Mouse (Mus musculus) kidney, postnatal 4 days (tissue): ENCODE measurements around the gene Otud7a.
"Not testable (repeated sequence)": the region's sequence is repeated elsewhere in the genome, so short reads cannot be mapped to it uniquely, and the experiment has no call there.

Source experiments
- DNase-seq, 2 experiments: peaks; one replicate each; pipeline ENCODE4 v3.0.0; 2021; ENCODE audit warnings: mixed read lengths in 2 of 2

Gene Otud7a

DNA sequence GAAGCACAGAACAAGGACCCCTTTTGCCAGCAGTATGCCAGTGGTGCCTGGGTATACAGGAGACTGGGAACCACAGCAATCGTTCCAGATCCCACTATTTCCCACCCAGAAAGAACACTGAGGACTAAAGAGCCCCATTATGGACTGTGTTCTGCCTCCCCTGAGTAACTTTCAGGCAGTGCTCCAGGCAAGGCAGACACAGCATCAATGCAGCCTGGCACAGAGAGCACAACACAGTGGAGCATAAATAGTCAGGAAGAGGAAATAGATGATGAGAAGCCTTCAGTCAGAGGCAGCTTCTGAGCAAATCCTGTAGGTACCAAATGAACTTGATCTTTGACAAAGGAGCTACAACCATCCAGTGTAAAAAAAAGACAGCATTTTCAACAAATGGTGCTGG lies 115.1 kb downstream of the Otud7a start:
- no peak for DNase-seq

DNA sequence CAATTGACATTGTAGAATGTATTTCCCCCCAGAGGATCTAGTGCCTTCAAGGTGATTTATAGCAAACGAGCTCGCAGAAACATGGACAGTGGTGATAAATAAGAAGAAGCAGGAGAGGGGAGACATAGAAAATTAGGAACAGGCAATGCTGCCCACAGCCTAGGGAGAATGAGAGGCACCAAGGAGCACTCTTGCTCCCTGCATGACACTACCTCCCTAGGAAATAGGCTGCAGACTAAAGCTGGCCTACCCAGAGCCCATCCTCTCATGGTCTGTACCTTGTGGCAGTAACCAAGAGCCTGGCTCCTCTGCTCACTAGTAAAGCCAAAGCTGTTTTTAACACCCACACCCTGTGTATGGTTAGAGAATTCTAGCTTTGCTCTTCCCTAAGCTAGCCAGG lies 138.8 kb downstream of the Otud7a start:
- DNase-seq: no peak

DNA sequence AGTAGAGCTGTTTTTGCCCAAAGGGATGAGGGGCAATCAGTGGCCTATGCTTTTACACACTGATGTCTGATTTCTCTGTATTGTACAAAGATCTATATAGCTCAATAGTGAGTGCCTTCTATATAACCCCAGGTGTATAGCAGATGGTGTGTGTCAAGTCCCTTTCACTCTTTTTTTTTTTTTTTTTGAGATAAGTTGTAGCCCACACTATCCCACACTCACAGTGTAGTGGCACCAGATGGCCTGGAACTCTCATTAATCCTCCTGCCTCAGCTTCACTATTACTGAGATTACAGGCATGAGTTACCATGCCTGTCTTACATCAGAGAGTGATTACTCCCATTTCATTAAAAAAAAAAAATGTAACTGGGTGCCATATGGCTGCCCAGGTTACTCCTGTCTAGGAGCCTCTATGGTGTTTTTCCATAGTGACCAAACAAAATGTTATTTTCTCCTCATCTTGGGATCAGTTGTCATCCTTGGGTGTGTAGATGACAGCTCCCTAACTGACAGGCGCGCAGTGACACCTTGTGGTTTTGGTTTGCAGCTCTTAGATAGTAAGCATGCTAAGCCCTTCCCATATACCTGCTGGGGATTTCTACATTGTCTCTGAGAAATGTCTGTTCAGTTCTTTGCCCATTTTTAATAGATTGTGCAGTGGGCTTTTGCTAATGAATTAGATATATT lies 141.8 kb downstream of the Otud7a start:
- DNase-seq: no peak

DNA sequence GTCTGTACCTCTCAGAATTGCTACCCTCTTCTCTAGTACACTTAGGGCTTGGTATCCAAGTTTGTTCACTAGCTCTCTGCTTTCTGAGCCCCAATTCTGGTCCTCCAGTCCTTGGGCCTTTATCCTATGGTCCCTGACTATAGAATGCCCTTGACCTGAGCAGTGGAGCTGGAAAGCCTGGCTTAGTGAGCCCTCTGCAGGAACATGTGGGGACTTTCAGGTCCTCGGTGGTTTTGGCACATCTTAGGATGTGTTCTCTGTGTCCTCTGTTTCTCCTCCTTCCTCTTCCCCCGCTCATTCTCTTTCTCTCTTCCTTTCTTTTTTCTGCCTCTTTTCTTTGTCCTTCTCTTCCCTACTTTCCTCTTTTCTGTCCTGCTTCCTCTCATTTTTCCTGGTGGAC lies 145.8 kb downstream of the Otud7a start:
- DNase-seq: no peak

DNA sequence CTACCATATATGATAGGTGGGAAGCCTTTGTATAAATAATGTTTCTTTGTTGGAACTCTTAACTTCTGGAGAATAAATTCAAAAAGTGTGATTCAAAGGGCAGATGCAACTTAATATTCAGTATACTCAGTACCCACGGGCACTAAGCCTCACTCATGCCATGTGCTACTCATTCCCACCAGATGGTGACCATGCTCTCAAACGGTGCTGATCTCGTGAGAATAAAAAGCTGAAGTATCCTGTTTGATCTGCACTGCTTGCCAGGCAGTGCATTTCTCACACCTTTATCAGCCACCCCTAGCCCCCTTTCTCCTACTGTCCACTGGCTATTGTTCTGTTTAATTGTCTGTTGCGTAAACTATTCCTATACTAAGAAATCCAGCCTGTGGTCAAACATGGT lies 146.8 kb downstream of the Otud7a start:
- DNase-seq: no peak

DNA sequence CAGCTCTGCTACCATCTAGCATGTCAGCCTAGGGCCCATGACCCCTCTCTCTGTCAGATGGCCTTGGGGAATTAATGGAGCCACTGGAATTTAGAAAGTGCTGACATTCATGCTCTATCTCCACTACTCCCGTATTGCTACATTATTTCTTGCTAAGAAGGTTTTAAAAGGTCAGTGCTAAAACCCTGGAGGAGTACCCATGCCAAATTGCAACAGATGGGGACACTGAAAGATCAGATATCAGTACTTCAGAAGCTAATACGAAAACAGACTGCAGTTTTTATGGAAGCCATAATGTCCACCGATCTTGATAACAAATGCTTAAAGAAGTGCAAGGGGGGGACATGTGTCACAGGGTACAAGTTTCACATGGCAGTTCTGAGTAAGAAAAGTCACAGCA lies 147.5 kb downstream of the Otud7a start:
- no peak for DNase-seq

DNA sequence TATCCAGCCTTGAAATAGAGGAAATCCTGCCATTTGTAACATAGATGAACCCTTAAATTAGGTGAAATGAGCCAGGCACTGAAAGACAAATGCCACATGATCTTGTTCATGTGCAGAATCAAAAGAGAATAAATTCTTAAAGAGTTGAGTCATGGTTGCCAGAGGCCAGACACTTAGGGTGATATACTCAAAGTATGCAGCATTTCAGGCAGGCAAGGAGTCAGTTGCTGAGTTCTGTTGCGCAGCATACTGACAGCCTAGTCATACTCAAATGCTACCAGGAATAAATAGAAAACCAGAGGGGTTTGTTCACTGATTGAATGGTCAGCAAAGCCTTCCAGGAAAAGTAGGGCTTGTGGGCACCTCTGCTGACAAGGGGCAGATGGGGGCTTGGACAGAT lies 160.3 kb downstream of the Otud7a start:
- DNase-seq: no peak

DNA sequence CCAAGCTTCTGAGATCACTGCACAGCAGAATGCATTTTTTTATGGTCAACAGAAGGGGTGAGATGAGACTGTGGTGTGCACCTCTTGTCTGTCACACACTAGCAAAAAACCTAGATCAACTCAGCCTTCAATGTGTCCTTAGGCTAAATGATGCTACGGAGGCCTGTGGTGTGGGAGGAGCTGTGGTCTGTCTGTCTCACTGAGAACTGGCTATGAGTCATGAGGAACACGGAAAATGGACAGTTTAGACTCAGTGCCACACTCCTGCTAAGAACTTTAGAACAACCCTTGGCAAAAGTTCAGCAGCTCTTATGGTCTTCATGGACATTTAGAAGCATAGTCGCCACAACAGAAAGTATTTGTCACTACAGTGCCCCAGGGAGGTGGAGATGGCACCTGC lies 172.5 kb downstream of the Otud7a start:
- no peak for DNase-seq

DNA sequence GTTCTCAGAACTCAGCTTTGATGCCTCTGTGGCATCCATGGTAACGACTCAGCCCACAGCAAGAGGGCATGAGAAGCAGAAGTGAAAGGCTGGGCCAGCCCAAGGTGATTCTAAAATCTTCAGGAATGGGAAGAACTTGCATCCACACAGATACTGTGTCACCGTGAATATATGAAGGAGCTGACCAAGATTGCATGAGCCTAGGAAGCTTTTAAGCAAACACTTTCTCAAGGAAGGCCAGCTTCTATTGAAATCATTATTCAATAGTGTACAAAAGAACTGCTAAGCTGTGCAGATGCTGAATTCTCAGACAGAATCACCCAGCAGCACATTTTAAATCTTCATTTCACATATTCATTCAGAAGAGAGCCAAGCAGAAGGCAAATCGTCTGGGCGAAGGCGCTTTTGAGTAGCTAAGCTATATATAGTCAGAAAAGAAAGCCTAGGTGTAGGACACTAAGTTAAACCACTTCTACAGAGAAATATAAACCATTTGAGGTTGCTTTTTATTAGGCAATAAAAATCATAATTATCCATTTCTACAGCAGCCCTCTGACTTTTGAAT lies 176.3 kb downstream of the Otud7a start:
- DNase-seq: no peak

DNA sequence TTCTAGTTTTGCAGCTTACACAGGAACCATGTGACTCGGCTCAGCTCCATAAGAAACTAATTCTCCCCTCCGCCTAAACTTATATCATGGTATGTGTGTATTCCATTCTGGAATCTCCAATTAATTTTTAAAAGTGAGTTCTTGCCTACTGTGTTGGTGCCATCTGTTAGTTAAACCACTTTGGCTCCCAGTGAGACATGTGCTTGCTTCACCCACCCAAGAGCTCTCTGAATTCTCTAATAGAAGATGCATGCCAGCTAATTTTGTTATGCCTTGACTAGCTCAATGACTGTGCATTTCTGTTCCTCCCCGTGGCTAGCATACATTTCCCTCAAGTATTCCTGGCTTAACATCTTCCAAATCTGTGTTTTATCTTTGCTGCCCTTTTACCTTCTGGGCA lies 193.1 kb downstream of the Otud7a start:
- DNase-seq: no peak

DNA sequence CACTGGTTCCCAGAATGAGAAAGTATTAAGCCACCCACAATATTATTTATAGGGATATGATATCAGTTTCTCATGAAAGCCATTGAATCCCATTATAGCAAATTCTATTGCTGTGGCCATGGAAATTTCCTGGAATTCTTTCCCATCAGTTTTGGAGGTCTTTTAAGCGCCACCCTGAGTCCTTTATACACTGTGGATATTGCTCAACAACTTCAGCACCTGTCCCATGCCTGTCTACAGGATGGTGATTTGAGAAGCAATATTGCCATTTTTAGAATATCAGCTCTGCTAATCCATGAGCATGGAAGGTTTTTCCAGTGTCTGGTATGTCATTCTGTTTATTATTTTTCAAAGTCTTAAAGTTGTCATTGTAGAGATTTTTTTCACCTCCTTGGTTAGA lies 199.5 kb downstream of the Otud7a start:
- DNase-seq: no peak

DNA sequence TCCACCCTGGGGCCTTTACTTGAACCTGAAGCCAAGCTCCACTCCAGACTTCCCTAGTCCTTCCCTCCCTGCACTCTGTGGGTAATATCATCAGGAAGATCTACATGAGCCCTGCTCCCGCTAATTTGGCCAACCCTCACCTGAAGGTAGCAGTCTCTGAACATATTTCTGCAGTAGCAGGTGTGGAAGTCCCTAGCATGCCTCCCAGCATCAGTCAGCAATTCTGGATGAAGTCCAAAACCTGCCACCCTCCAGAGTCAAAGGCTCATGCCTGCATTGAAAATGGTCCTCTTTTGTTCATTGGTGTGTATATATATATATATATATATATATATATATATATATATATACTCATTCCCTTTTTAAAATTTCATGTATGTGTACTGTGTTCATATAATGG lies 202.6 kb downstream of the Otud7a start:
- no peak for DNase-seq

DNA sequence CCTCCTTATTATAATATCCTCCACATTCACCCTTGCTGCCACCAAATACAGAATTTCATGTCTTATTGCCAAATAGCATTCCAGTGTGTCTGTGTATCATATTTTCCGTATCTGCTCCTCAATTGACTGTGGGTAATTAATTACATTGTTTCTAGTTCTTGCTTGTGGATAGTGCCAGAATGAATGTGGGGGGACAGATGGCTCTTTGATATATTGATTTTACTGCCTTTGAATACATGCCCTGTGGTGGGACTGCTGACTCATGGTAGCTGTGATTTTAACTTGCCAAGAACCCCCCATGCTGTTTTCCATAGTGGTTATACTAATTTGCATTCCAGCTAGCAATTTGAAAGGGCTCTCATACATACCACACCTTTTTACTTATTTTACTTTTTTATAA lies 215.7 kb downstream of the Otud7a start:
- DNase-seq: no peak

DNA sequence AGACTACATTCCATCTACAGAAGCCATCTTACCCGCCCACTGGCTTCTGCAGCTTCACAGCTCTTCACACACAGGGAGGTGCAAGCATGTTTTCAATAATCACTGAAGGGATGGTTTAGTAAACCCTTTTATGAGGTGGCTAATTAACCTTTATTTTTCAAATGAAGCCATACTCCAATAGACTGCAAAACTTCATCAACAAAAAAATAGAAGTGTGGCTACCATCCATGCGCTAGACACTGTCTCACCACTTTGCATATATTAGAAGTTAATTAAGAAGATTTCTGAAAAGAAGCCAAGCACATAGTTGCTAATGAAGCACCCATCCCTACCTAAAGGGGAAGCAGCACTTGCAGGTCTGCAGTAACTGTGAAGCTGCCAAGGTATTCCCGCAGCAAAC lies 218.2 kb downstream of the Otud7a start:
- no peak for DNase-seq

DNA sequence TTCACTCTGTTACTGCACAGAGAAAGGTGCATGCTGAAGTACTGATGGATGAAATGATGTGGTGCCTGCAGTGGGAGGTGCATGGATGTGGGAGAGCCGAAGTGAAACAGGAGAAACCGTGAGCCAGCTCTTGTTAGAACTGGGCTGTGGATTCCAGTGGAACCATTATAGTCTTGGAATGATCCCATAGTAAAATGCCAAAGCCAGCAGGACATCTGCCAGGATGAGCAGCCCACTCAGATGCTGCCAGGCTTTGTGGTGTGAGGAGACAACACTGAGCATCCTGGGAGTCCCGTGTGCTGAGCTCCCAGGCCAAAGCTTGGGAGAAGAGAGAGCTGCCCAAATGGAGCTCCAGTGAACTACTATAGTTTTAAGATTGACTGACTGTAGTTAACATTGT lies 220.9 kb downstream of the Otud7a start:
- DNase-seq: no peak

DNA sequence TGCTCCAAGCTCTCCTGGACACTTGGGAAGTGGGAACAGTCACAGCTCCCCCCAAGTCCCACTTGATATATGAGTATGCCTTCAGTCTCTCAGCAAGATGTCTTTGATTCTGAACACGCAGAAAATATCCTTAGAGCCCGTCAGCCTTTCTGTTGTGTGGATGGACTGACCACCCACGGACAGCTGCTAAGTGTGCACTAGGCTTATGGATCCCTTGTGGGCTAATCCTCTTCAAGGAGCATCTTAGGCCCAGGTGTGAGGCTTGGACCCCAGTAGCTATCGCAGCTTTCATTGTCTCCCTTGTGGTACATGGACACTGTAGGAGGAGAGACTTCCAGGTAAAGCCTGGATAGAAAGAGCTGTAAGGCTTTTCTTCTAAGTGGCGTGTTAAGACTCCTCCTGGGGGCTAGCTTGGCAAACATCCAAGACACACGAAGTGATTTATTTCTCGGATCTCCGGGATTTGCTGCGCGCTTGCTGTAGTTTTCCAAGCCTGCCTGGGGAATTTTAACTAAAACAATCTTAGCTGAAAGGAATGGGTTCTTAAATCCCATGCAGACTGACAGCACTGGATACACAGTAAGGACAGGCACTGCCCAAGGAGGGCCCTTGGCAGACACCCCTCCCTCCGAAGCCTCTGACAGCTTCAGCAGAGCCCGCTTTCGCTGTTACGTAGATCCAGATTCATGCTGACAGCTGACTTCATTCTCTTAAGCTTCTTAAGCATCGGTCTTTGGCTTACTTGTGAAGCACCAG lies 223.6 kb downstream of the Otud7a start:
- DNase-seq: peak in 1 of 2 experiments; percentile 8

DNA sequence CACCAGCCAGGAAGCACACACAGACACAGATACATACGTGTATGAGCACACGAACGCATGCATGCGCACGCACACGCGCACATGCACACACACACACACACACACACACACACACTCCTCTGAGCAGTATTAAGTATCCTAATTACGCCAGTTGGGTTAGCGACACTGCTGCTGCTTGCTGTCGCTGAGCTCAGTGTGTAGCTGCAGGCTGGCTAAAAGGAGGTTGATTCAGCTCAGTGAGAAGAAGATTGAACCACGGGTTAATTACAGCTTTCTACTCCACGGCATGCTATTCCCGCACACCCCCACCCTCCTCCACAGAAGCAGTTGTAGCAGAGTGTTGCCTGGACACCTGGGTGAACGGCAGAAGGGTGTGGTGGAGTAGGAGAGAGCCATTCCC lies 224.4 kb downstream of the Otud7a start:
- DNase-seq: peak in 1 of 2 experiments; percentile 10

DNA sequence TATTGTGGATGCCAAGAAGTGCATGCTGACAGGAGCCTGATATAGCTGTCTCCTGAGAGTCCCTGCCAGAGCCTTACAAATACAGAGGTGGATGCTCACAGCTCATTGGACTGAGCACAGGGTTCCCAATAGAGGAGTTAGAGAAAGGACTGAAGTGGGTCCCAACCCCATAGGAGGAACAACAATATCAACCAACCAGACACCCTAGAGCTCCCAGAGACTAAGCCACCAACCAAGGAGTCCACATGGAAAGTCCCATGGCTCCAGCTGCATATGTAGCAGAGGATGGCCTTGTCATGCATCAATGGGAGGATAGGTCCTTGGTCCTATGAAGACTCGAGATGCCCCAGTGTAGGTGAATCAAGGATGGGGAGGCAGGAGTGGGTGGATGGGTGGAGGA lies 226.4 kb downstream of the Otud7a start:
- DNase-seq: not testable (repeated sequence)

DNA sequence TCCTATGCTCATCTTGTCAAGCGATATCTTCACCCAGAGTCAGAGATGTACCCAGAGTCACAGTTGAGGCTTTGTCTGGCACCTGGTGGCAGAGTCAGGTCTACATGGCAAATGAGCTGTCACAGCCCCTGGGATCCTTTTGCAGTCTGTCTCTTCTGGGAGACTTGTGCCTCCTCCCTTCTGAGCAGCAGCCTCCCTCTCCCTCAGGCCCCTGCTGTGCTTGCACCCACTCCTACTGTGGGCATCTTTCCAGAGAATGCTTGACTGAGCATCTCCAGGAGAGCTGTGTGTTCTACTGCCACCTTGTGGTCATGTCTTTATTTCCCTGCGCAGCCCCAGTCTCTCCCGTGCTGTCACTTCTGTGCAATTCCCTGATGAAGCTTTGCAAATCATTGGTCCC lies 227.4 kb downstream of the Otud7a start:
- peak; percentile 66 to 75 for DNase-seq

DNA sequence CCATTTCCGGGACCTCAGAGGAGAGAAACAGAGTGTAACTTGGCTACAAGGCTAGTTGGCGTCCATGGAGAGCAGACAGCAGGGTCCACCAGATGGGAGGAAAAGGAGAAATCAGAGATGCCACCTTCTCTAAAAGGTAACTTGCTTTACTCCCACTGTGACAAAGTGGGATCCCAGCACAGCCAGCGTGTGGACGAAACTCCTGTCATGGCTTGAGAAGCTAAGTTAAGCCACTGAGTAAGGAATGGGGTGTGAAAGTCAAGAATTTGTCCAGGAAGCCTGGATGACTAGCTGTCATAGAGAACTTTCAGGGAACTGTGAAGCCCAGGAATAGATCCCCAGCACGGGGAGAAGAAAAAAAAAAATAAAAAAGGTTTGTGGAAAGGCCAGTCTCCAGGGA lies 232.1 kb downstream of the Otud7a start:
- no peak for DNase-seq

DNA sequence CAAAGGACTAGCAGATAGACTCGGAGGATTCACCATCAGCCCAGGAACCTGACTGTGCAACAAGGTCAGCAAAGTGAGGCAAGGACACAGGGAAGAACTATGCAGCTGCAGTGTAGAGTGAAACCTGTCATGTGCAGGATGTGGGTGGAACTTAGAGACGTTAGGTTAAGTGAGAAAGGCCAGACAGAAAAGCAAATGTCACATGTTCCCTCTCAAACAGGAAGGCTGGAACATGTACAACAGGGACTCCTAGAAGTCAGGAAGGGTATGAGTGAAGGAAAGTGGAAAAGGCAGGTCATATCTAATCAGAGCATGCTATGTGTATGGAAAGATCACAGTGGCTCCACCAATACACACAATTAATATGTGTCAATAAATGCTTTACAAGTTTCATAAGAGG lies 232.6 kb downstream of the Otud7a start:
- no peak for DNase-seq

DNA sequence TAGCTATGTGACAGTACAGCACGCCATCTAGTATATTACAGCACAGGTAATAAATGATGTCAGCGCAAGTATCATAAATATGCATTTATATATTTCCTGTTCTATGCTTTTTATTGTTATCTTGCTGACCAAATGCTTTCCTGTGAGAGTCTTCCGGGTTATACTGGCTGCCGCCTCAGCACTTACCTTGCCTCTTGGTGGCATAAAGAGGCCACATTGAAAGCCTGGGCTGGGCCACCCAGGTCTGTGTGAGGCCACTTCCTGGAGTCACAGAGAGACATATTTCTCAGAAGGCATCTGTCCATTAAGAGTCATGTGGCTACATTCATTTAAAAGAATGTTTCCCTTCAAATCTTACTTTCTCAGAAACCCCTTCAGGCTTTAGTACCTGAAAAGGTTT lies 242.5 kb downstream of the Otud7a start:
- no peak for DNase-seq

DNA sequence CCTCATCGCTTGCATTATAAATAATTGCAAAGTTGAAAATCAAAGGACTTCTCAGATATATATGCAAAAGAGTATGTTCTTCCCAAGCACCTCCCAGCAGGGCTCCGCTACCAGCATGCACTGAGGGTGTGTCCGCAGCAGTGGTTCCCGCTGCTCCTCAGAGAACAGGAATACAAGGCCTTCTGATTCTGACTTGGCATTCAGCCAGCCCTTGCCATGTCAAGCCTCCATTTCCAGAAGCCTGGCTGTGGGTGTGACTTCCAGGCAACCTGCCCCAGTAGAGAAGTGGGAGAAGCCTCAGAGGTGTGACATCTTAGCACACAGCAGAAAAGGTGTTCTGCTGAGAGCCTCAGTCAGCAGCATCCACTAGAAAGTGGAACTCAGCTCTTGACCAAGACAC lies 253.4 kb downstream of the Otud7a start:
- DNase-seq: peak in 1 of 2 experiments; percentile 3

DNA sequence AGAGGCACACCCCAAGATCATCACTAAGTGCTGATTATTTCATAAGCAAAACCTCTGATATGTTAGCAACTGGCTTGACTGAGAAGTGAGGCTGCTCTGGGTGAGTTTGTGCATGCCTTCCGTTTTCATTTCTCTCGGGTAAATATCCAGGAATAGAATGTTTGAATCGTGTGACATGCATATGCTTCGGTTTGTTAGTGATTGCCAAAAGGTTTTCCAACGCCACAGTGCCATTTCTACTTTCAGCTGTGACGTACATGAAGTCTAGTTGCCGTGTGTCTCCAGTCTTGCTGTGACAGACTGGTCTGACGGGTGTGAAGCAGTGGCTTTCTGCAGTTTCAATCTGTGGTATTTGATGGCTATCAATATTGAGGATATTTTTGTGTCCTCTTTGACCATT lies 273.4 kb downstream of the Otud7a start:
- DNase-seq: no peak
